Mouse (Mus musculus) MEL (cell line): ENCODE results near the gene Notch2.

ENCODE experiments used
- GATA1 ChIP-seq: IDR thresholded peaks from 2 replicates; pipeline ENCODE4 v1.6.1; 2011; ENCODE audit warnings: low read depth, low read length, improper control_type of control experiment
- MAZ ChIP-seq: IDR thresholded peaks from 2 replicates; pipeline ENCODE4 v1.6.1; 2012; ENCODE audit warnings: low read depth, mild to moderate bottlenecking, inconsistent platforms, low read length, improper control_type of control experiment
- POLR2AphosphoS2 ChIP-seq: IDR thresholded peaks from 2 replicates; pipeline ENCODE4 v1.6.1; 2011; ENCODE audit warnings: low read length, improper control_type of control experiment

DNA sequence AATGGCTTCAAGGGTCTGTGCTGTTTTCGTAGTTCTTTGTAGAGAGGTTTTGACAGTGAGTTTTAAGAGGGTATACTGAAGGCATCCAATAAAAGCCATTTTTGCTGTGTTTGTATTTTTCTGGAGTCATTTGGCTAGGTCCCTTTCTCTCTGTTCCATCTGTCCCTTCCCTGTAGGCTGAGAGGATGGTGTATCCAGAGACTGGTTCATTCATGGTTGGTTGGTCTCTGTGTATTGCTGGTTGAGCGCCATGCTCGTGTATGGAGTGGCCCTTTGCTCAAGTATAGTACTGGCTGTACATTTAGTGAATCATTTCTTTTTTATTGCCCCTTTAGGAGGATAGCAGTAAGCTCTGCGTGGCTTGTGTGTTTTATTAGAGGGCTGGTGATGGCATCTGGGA, 30.3 kb downstream of the Notch2 start:
- TF ChIP-seq GATA1 = no peak
- TF ChIP-seq POLR2AphosphoS2 = no peak
- no peak for TF ChIP-seq MAZ
